Mouse (Mus musculus) forebrain, embryonic 14.5 days (tissue): ENCODE results near the gene Tdp2. TPM values are rescaled to one million over a fixed set of nuclear protein-coding genes. Genes with fewer than 3 reads are reported as not detected.
"Not testable (repeated sequence)": the region's sequence is repeated elsewhere in the genome, so short reads cannot be mapped to it uniquely, and the experiment has no call there.

Source experiments
- ATAC-seq: fragments of 200-750 bp; cut with Nextera tagmentation; 2 replicates; pipeline ENCODE4 v1.8.0; 2017; ENCODE audit warnings: mild to moderate bottlenecking, moderate library complexity
- DNase-seq: peaks from one replicate; pipeline ENCODE4 v3.0.0-alpha.2; 2015; ENCODE audit warnings: low spot score
- H3K27ac ChIP-seq: fragments of 300-500 bp; sonication (generic); 2 replicates; pipeline ENCODE4 v1.5.1; 2014; ENCODE audit warnings: low read depth, mild to moderate bottlenecking, control low read depth, low read length, moderate library complexity
- H3K27me3 ChIP-seq: fragments of 300-500 bp; sonication (generic); replicated peaks from 2 replicates; pipeline ENCODE4 v1.6.1; 2014; ENCODE audit warnings: low read length, control low read depth, mixed read lengths; ENCODE audit not compliant: control insufficient read depth, insufficient read depth
- H3K36me3 ChIP-seq: fragments of 300-500 bp; sonication (generic); 2 replicates; pipeline ENCODE4 v1.6.1; 2014; ENCODE audit warnings: low read length, control low read depth; ENCODE audit not compliant: control insufficient read depth, insufficient read depth
- H3K4me1 ChIP-seq: fragments of 300-500 bp; sonication (generic); 2 replicates; pipeline ENCODE4 v1.6.1; 2014; ENCODE audit warnings: antibody characterized with exemption, low read length, control low read depth; ENCODE audit not compliant: control insufficient read depth, insufficient read depth
- H3K4me2 ChIP-seq: fragments of 300-500 bp; sonication (generic); 2 replicates; pipeline ENCODE4 v1.6.1; 2014; ENCODE audit warnings: mild to moderate bottlenecking, control low read depth, low read length
- H3K4me3 ChIP-seq: fragments of 300-500 bp; sonication (generic); 2 replicates; pipeline ENCODE4 v1.5.1; 2014; ENCODE audit warnings: low read depth, low read length, control low read depth
- H3K9ac ChIP-seq: fragments of 300-500 bp; sonication (generic); 2 replicates; pipeline ENCODE4 v1.6.1; 2014; ENCODE audit warnings: mild to moderate bottlenecking, low read length, control low read depth, moderate library complexity
- H3K9me3 ChIP-seq: fragments of 300-500 bp; sonication (generic); replicated peaks from 2 replicates; pipeline ENCODE4 v1.6.1; 2016; ENCODE audit warnings: low read length, control low read depth, mixed read lengths; ENCODE audit not compliant: control insufficient read depth
- WGBS: fragments of 180-500 bp; shearing (Covaris S2); extraction: QIAGEN DNeasy Blood & Tissue Kit; methylation state at CpG from one replicate; pipeline ENCODE4 v1.1.7; 2014; 5-methylcytosine and 5-hydroxymethylcytosine counted together
- polyA plus RNA-seq: library from polyadenylated mRNA; unstranded; fragments of >200 nt; fragmentation: Nextera tagmentation; extraction: Ambion mirVana; gene quantifications from 2 replicates; pipeline ENCODE4 v1.2.1, GENCODE M21; 2014

Tdp2 gene
- polyA plus RNA-seq, 1 experiment from 2014 or later, result 44.9 TPM

DNA sequence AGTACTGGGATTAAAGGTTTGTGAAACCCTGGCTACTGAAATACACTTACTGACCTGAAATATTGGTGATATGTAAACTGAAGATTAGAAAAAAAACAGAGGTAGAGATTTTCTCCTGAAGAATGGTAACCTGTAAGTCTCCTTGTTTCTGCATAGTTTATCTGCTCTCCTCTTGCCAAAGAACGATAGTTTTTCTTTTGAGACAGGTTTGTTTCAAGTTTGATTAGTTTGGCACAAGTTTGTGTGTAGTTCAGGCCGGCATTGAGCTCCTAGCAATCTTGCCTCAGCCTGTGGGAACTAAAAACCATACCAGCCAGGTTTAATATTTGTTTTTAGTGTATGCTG lies 1.3 kb downstream of the Tdp2 start:
- H3K9me3 ChIP-seq, result no peaks in the 10 kb centered on the region
- no peaks in the 10 kb centered on the region for H3K27me3 ChIP-seq
- 0 out of 2 replicates have a peak, but pooled peaks cover 4% of the 10 kb centered on the region for H3K36me3 ChIP-seq
- no peak overlapping the region for H3K27ac ChIP-seq
- H3K4me3 ChIP-seq, result peak overlapping the region; percentile 84
- ATAC-seq (no peak), DNase-seq (no peak)
- peak overlapping the region; percentile 96 for H3K9ac ChIP-seq
- 53% methylated on average over 2 of the region's 2 CpGs for WGBS
- H3K4me2 ChIP-seq, result peak overlapping the region; percentile 80
- H3K4me1 ChIP-seq, result peaks cover 16% of the 10 kb centered on the region

DNA sequence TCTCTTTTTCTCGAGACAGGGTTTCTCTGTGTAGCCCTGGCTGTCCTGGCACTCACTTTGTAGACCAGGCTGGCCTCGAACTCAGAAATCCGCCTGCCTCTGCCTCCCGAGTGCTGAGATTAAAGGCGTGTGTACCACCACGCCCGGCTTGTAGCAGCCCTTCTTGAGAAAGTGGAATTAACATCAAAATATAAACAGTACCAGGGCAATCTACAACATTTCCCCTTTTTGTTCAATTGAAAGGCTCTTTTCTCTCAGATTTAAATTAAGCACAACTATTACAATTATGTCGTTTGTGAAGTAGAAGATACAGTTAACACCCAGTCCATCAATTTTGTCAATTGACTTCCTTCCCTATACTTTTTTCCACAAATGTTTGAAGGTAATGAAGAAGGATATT lies 6.3 kb downstream of the Tdp2 start:
- H3K27me3 ChIP-seq, H3K4me3 ChIP-seq, H3K9ac ChIP-seq, H3K27ac ChIP-seq, H3K9me3 ChIP-seq, DNase-seq, ATAC-seq, H3K4me2 ChIP-seq: not testable (repeated sequence)
- Histone ChIP-seq H3K4me1 (peaks cover 13% of the 10 kb centered on the region), H3K36me3 (peaks cover 28% of the 10 kb centered on the region)
- WGBS, result 91% methylated on average over 8 of the region's 8 CpGs

DNA sequence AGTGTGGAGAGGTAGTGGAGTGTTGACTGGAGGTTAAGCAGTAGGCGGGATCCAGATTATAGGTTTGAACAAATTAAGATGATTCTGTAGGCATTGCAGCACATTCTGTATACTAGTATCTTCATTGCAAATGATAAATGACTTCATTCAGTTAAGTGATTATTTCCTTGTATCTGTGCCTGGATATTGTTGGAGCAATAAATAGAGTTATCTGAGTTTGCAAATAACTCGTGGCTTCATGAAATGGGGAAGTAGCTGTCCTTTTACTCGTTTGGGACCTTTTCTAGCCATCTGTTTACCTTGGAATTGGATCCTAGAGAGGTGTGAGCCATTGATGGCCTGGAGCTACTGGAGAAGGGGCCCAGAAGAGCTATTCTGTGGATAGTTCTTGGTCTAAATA lies 8.4 kb downstream of the Tdp2 start:
- H3K4me2 ChIP-seq, result no peak overlapping the region
- H3K27me3 ChIP-seq, result no peaks in the 10 kb centered on the region
- no peak overlapping the region for H3K4me3 ChIP-seq
- H3K9me3 ChIP-seq, result no peaks in the 10 kb centered on the region
- no peak overlapping the region for H3K27ac ChIP-seq
- H3K9ac ChIP-seq, result no peak overlapping the region
- DNase-seq (no peak), ATAC-seq (no peak)
- no peaks in the 10 kb centered on the region for H3K4me1 ChIP-seq
- H3K36me3 ChIP-seq, result peaks cover 28% of the 10 kb centered on the region
- 84% methylated on average over 3 of the region's 3 CpGs for WGBS

DNA sequence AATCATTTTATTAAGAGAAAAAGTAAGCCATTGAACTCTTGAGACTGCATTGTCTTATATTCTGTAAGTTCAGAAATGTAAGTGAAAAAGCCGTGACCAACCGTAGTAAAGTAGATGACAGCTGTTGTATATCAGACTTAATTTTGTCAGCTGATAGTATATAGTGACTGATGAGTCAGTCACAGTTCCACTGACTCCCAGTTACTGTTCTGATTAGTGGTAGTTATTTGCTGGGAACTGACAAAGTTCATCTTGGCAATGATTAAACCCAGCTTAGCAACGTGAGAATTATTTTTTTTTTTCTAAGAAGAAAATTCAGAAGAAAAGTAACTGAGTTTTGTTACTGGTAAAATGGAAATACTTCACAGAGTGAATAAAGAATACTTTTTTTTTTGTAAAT lies 10.2 kb downstream of the Tdp2 start:
- no peak overlapping the region for H3K4me3 ChIP-seq
- no peak overlapping the region for H3K4me2 ChIP-seq
- H3K9me3 ChIP-seq, result no peaks in the 10 kb centered on the region
- WGBS, result 92% methylated on average over 3 of the region's 3 CpGs
- no peak overlapping the region for H3K27ac ChIP-seq
- no peak overlapping the region for H3K9ac ChIP-seq
- peaks cover 3% of the 10 kb centered on the region; the same call in 1 of the 2 replicates for H3K4me1 ChIP-seq
- H3K27me3 ChIP-seq, result no peaks in the 10 kb centered on the region
- ATAC-seq (no peak), DNase-seq (no peak)
- H3K36me3 ChIP-seq, result peaks cover 28% of the 10 kb centered on the region

DNA sequence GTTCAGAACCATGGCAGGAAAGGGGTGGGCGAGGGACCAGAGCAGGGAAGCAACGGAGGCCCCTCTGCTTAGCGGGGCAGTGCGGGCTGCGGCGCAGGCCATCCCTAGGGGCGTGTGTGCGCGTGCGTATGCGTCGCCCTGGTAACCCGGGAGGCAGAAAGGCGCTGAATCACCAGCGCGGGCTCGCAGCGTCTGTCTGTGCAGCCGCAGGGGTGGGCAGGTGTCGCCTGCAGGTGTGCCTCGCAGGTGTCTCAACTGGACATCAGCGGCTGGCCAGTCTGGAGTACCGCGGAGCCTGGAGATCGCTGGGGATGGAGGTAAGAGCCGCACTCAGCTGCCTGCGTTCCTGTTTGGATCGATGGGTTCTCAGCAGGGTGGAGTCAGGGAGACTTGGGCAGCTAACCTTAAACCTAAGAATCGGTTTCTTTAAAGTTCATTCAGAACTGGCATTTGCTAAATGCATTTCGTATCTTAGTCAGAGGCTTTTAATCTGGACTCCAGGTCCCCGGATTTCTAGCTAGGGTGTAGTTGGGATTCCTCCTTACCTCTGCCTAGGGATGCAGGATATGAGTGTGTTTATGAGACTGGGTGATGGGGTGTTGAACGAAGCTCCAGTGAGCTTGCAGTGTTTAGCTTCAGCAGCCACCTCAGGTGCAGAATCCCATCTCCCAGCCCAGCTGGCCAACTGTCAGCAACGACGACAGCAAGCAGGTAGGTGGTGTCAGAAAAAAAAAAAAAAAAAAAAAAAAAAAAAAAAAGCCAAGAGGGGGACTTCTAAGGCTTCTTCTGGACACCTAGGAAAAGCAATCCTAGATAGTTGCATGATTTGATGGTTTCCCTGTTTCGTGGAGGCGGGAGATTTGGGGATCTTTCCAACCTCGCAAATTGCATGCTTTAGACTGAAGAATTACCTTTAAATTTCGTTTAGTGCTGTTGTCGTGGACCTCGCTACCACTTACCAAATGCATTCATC lies 13.8 kb downstream of the Tdp2 start, which contains the start of gene D130043K22Rik:
Gene D130043K22Rik, plus strand, starts transcription at position 153 of the 973 bp plus-strand sequence.
- Histone ChIP-seq H3K9me3 (no peaks in the 10 kb centered on the region), H3K36me3 (peaks cover 13% of the 10 kb centered on the region), H3K4me1 (peaks cover 3% of the 10 kb centered on the region; the same call in 1 of the 2 replicates), H3K27me3 (no peaks in the 10 kb centered on the region), H3K4me2 (peak within 1 kb of the TSS; percentile 90), H3K9ac (peak within 1 kb of the TSS; percentile 67), H3K4me3 (peak within 1 kb of the TSS; percentile 53), H3K27ac (no peak within 1 kb of the TSS)
- DNase-seq (peak; percentile 69), ATAC-seq (peak; percentile 97)
- 7% methylated on average over 40 of the region's 40 CpGs for WGBS

DNA sequence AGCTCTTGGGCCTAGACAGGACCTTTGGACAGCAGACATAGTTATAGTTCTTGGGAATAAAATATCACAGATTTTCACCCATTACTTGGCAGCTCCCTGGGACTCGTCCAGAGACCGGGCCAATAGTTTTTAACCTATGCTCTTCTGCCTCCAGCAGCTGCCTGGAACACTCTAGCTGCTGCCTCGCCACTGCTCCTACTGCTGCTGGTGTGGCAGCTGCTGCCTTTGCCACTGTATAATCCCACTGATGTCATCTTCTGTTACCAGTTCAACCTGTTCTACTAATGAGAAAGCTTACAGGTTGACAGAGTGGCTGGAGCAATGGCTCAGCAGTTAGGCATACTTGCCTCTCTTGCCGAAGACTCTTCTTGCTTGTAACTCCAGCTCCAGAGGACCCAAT lies 17.8 kb downstream of the Tdp2 start:
- ATAC-seq (no peak), DNase-seq (no peak)
- H3K27me3 ChIP-seq, result no peaks in the 10 kb centered on the region
- H3K4me2 ChIP-seq, result no peak overlapping the region
- no peak overlapping the region for H3K27ac ChIP-seq
- H3K9ac ChIP-seq, result no peak overlapping the region
- 81% methylated on average over 4 of the region's 4 CpGs for WGBS
- H3K4me3 ChIP-seq, result no peak overlapping the region
- no peaks in the 10 kb centered on the region for H3K36me3 ChIP-seq
- H3K9me3 ChIP-seq, result no peaks in the 10 kb centered on the region
- peaks cover 3% of the 10 kb centered on the region; the same call in 1 of the 2 replicates for H3K4me1 ChIP-seq

DNA sequence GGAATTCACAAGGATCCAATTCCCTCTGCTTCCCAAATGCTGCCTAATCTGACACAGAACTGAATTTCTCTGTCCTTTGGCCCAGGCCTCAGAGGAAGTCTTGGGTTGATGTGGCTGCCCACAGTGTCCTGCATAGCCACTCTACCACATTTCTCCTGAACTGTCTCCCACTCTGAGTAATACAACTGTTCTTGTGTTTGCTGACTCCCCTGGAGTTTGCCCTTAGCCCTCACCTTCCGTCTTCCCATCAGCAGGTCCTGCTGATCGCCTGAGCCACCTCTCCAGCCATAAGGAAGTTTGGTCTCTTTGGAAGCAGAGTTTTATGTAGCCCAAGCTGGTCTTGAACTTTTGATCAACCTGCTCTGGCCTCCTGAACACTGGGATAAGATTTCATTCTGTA lies 20.5 kb downstream of the Tdp2 start:
- no peak for ATAC-seq
- 91% methylated on average over 2 of the region's 2 CpGs for WGBS
- Histone ChIP-seq H3K27ac (no peak overlapping the region), H3K36me3 (no peaks in the 10 kb centered on the region), H3K27me3 (no peaks in the 10 kb centered on the region), H3K4me1 (no peaks in the 10 kb centered on the region), H3K4me3 (no peak overlapping the region), H3K9ac (no peak overlapping the region), H3K9me3 (no peaks in the 10 kb centered on the region), H3K4me2 (no peak overlapping the region)
- DNase-seq, result no peak

DNA sequence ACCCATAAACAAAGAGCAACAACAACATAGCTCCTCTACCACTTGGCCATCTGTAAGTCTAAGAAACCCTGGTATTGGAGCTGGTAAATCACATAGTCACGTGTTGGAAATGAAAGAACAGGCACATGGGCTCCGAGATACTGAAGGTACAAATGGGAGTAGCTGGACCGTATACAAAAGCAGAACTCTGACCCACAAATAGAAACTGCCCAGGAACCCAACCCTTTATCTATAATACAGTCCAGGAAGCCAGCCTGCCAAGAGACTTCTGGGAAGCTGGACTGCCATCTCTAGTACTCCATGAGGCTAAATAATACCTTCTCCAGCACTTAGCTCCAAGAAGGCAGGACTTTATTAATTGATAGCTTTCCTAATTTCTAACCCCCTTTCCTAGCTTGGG lies 21.1 kb downstream of the Tdp2 start:
- ATAC-seq, result no peak
- Histone ChIP-seq H3K36me3 (no peaks in the 10 kb centered on the region), H3K27me3 (no peaks in the 10 kb centered on the region), H3K9me3 (no peaks in the 10 kb centered on the region), H3K4me2 (no peak overlapping the region), H3K4me1 (no peaks in the 10 kb centered on the region), H3K27ac (no peak overlapping the region), H3K9ac (no peak overlapping the region), H3K4me3 (no peak overlapping the region)
- no peak for DNase-seq
- WGBS, result 77% methylated on average over 3 of the region's 3 CpGs

DNA sequence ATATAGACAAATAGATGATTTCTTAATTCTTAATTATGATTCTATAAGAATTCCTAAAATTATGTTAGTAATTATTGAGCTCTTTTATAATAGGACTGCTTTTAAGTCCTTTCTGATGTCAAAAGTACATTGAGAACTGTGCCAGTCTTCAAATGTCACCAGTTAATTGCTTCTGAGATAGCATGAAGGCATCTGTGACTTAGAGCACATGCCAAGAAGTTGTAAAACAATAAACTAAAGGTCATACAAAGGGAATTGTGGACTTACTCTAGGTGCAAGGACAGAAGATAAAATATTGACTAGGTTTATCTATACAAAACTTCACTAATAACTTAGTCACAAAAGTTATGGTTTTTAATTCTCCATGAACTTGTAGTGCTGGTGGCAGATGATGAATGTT lies 27.6 kb downstream of the Tdp2 start:
- no peak for DNase-seq
- Histone ChIP-seq H3K27ac (no peak overlapping the region), H3K9me3 (no peaks in the 10 kb centered on the region), H3K36me3 (no peaks in the 10 kb centered on the region), H3K4me2 (no peak overlapping the region), H3K27me3 (no peaks in the 10 kb centered on the region), H3K4me3 (no peak overlapping the region), H3K4me1 (no peaks in the 10 kb centered on the region), H3K9ac (no peak overlapping the region)
- no peak for ATAC-seq
